Mouse (Mus musculus) gastrocnemius, adult 18-20 months (tissue): ENCODE data around the gene Sncb. TPM values are rescaled to one million over a fixed set of nuclear protein-coding genes. Genes with fewer than 3 reads are reported as not detected.

Source experiments
- DNase-seq: peaks from one replicate; pipeline ENCODE4 v3.0.0; 2021; ENCODE audit warnings: low spot score
- total RNA-seq, 2 experiments: library from RNA; stranded (reverse); gene quantifications; 2 replicates each; pipeline ENCODE4 v1.2.3; 2021

The Sncb gene
- total RNA-seq, 2 experiments from 2014 or later = not detected

- DNase-seq = no peak
Measured at GRCm38 (mm10) chr13:54749061-54749863, 17.1 kb downstream of the Sncb start.

DNA sequence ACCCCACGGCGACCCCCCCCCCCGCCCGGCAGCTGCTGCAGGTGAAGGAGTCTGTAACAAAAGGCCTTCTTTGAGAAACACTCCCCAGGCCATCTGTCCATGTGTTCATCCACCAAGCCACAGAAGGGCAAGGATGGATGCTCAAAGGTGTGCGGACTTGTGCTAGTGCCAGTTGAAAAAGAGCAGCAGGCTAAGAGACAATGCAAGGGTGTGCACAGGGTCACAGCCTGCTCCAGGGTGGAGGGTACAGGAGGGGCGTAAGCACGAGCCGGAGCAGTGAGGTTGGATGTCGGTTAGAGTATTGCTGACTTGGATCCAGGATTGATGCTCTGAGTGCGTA lies 17.7 kb downstream of the Sncb start:
- no peak for DNase-seq

GRCm38 (mm10) chr13:54748190-54748589 lies 18.2 kb downstream of the Sncb start:
- no peak for DNase-seq

DNA sequence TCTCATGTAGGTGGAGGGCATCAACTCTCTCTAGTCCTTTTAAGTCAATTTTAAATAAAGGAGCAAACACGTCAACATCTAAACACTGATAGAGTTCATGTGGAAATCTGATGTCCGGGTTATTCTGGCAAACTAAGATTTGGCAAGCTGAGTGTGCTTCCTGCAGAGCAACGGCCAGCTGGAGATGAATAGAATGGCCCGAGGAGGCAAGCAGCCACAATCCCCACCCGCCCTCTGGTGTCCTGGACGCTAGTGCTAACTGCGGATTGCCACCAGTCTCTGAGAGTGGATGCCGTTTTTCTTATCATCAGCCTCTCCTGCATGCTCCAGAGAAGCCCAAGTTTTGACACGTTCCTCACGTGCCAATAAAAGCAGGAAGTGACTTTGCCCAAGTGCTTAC lies 19.5 kb downstream of the Sncb start:
- DNase-seq = no peak

DNA sequence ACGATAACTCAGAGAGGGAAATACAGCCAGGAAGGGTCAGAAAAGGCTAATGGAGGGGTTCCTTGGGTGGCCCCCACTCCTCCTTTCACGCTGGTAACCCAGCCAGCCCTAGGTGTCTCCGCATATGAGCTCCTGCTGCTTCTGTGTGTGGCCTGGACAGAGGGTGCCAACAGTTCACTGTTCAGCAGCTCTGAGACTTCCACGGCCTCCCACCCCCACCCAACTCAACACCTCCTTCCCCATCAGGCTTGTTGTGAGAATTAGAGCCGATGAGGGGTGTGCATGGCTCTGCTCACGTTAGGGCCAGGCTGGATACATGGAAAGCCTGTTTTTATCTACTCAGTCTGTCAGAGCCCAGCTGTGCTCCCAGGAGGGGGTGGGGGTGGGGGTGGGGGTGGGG lies 20.3 kb downstream of the Sncb start:
- DNase-seq = no peak

GRCm38 (mm10) chr13:54738213-54738601 lies 28.2 kb downstream of the Sncb start:
- no peak for DNase-seq

DNA sequence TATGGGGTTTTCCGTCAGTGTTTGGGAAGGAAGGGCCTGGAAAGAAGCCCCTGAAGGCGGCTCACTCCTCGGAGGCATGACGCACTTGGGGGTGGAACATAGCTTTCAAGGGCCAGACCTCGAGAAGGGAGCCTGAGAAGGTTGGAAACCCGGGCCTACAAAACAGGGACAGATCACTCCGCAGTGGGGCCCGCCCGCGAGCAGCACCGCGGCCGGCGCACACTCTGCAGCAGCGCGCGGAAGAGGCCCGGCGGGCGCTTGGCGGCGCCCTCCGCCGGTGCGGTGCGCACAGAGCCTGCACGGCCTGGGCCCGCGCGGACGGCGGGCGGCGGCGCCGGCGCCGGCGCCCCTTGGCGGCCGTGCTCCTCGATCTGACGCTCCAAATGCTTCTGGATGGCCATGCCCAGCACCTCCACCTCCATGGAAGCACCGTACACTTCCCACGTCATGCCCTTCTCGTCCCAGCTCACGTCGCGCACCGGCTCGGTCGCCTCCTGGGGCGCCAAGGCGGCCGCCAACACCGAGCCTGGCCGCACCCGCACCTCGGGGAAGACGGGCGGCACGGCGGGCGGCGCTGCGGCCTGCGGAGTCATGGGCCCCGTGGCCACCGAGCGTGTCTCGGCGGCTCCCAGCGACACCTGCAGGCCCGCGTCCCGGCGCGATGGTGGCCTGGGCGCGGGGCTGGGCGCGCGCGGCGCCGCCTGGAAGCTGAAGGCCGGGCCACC lies 28.7 kb downstream of the Sncb start:
- no peak for DNase-seq

- no peak for DNase-seq
Measured at GRCm38 (mm10) chr13:54736931-54737330, 29.5 kb downstream of the Sncb start.

GRCm38 (mm10) chr13:54726131-54726530 lies 40.3 kb downstream of the Sncb start:
- no peak for DNase-seq

DNA sequence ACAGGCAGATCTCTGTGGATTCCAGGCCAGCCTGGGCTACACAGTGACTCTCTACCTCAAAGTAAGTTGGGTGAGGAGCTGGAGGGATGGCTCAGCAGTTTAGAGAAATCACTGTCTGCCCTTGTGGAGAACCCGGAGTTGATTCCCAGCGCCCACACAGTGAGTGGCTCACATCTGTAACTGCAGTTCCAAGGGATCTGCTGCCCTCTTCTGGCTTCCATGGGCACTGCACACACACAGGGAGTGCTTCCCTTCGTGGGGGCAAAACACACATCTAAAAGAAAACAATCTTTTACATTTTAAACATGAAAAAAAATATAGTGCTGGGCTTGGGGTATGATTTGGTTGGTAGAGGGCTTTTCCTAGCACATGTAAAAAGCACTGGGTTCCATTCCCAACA lies 43.3 kb downstream of the Sncb start:
- DNase-seq = no peak

- peak; percentile 23 for DNase-seq
Measured at GRCm38 (mm10) chr13:54716916-54717315, 49.5 kb downstream of the Sncb start.

DNA sequence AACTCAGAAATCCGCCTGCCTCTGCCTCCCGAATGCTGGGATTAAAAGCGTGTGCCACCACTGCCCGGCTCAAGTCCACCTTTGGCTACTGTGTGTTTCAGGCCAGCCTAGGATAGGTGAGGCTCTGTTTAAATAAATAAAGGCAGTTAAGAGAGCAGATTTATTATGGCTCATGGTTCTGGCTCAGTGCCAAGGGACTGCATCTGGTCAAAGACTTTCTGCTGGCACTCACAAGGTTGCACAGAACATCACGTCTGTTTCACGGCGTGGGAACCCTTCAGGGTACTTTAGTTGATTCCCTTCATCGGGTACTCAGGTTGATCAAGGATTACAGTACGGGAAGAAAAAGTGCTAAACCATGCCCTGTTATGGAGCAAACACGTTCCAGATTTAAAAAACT lies 51.4 kb downstream of the Sncb start:
- no peak for DNase-seq

GRCm38 (mm10) chr13:54714393-54714792 lies 52.0 kb downstream of the Sncb start:
- DNase-seq = no peak

DNA sequence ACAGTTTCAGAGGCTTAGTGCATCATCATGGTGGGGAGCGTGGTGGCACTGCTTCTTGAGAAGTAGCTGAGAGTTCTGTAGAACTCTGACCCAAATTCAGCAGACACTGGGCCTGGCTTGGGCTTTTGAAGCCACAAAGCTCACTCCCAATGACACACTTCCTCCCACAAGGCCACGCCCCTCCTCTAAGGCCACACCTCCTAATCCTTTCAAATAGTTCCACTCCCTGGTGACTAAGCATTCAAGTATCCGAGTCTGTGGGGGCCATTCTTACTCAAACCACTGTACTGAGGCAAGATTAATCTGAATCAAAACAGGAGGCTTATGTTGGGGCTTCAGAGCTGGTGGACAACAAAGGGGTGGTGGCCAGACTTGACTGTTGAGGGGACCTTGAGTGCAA lies 55.5 kb downstream of the Sncb start:
- DNase-seq = no peak

Other genes with a start within 250 kb of the Sncb start
- 100 to 1,000 TPM; 203 to 215 TPM for gene 4833439L19Rik, start 201.2 kb downstream of the Sncb start, total RNA-seq
- gene Arl10, start 191.6 kb downstream of the Sncb start, total RNA-seq = 1 to 10 TPM; 2.6 TPM
- 10 to 100 TPM; 16.3 to 19.7 TPM for gene Nop16, start 176.5 kb downstream of the Sncb start, total RNA-seq
- gene Higd2a, start 176.4 kb downstream of the Sncb start, total RNA-seq = 100 to 1,000 TPM; 151 to 154 TPM
- gene Cltb, start 155.3 kb downstream of the Sncb start, total RNA-seq = 100 to 1,000 TPM; 157 to 180 TPM
- 10 to 100 TPM; 12.0 to 16.4 TPM for gene Faf2, start 144.8 kb downstream of the Sncb start, total RNA-seq
- 10 to 100 TPM; 23.8 to 29.2 TPM for gene Rnf44, start 72.7 kb downstream of the Sncb start, total RNA-seq
- gene Cdhr2, start 65.1 kb downstream of the Sncb start, total RNA-seq = not detected
- not detected for gene Gprin1, start 16.7 kb downstream of the Sncb start, total RNA-seq
- not detected for gene Eif4e1b, start 17.4 kb upstream of the Sncb start, total RNA-seq
- gene Tspan17, start 22.8 kb upstream of the Sncb start, total RNA-seq = 10 to 100 TPM; 19.1 to 23.1 TPM
- 1 to 10 TPM; 7.6 to 7.8 TPM for gene Unc5a, start 182.8 kb upstream of the Sncb start, total RNA-seq